Comparison of ENCODE assay signal across 16 mouse cellular contexts in genomic region chrX:152745925-152746324, GRCm38 (mm10). TPM values are rescaled to one million over a fixed set of nuclear protein-coding genes. Genes with fewer than 3 reads are reported as not detected.
"Had no signal": no experiment of that assay in that cellular context is flagged by ENCODE, and none has a peak within 500 bp of the region (broad histone marks: within the 10 kb centered on the region; RNA-seq: fewer than 3 reads in every experiment).

No protein-coding gene starts in this region.

- DNase-seq: lung, adult 2 months; lung, postnatal 14 days; lung, postnatal 36 days; right cerebral cortex, postnatal 14 days; thymus, adult 18-20 months; thymus, postnatal 14 days; thymus, postnatal 36 days had no signal

- H3K27ac ChIP-seq: lung, embryonic 15.5 days; macrophage; midbrain, embryonic 13.5 days; midbrain, embryonic 15.5 days; neural tube, embryonic 12.5 days; stomach, embryonic 15.5 days had no signal

- H3K4me2 ChIP-seq: lung, embryonic 15.5 days; midbrain, embryonic 11.5 days; midbrain, embryonic 13.5 days; midbrain, embryonic 15.5 days; neural tube, embryonic 12.5 days; stomach, embryonic 15.5 days had no signal

- H3K4me1 ChIP-seq: lung, embryonic 15.5 days; megakaryocyte, embryonic 14.5 days; midbrain, embryonic 13.5 days; midbrain, embryonic 15.5 days; neural tube, embryonic 12.5 days; stomach, embryonic 15.5 days had no signal

- H3K27me3 ChIP-seq: lung, embryonic 15.5 days; neural tube, embryonic 12.5 days; stomach, embryonic 15.5 days had no signal

- H3K9me3 ChIP-seq: lung, embryonic 15.5 days; megakaryocyte, embryonic 14.5 days; midbrain, embryonic 13.5 days; midbrain, embryonic 15.5 days; neural tube, embryonic 12.5 days; stomach, embryonic 15.5 days had no signal

- H3K36me3 ChIP-seq: lung, embryonic 15.5 days; midbrain, embryonic 13.5 days; midbrain, embryonic 15.5 days; neural tube, embryonic 12.5 days; stomach, embryonic 15.5 days had no signal

- ATAC-seq: lung, postnatal 0 days; midbrain, embryonic 13.5 days; midbrain, embryonic 15.5 days had no signal

- H3K4me3 ChIP-seq: lung, embryonic 15.5 days; megakaryocyte, embryonic 14.5 days; midbrain, embryonic 13.5 days; midbrain, embryonic 15.5 days; neural tube, embryonic 12.5 days; stomach, embryonic 15.5 days had no signal

- H3K9ac ChIP-seq: lung, embryonic 15.5 days; midbrain, embryonic 13.5 days; midbrain, embryonic 15.5 days; neural tube, embryonic 12.5 days; stomach, embryonic 15.5 days had no signal

RNA-seq across cellular contexts. Expression of gene Shroom2, which starts 23.3 kb away (rescaled TPM):
- polyA plus RNA-seq: macrophage had no signal

RNA-seq across cellular contexts. Expression of gene Gpr143, which starts 35.8 kb away (rescaled TPM):
- polyA plus RNA-seq: macrophage had no signal
